Mouse (Mus musculus): ENCODE data around the gene Esp6.

DNA sequence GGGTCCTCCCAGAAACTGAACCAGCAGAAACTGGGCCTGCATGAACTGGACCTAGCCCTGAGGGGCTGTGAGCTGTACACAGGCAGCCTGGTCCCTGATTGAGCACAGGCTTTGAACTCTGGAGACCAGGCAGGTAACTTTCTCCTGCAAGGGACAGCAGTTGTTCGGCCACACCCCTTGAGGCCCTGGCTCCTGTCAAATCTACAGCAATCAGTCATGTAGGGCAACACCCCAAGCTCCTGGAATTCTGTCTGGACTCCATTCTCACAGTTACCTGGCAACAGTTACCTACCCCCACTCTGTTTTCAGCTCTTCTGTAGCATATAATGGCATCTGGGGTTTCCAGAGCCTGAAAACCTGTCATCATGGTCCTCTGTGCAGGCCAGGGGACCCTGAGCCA is 30.2 kb upstream of the Esp6 start:
- no peak for TF ChIP-seq ZMIZ1 (IDR thresholded peaks at IDR 0.05; ENCODE audit: low read depth, low read length)
- TF ChIP-seq CTCF (IDR thresholded peaks at IDR 0.05 in 2 of 3, conservative IDR thresholded peaks at IDR 0.05 in 1 of 3; ENCODE audit: control insufficient read depth in 1 of 3, insufficient read depth in 1 of 3, low read depth in 2 of 3, low read length in 3 of 3, poor library complexity in 1 of 3, severe bottlenecking in 1 of 3) = no peak

Data from MEL (cell line).